Mouse (Mus musculus) left cerebral cortex, adult 18-20 months (tissue): Measurements from ENCODE around the gene Tyw5. TPM values are rescaled to one million over a fixed set of nuclear protein-coding genes. Genes with fewer than 3 reads are reported as not detected.

ENCODE experiments used
- DNase-seq, 2 experiments: peaks; one replicate each; pipeline ENCODE4 v3.0.0; 2021 to 2022; ENCODE audit warnings: low spot score in 2 of 2, mixed read lengths in 1 of 2
- total RNA-seq, 2 experiments: library from RNA; stranded (reverse); gene quantifications; 2 replicates each; pipeline ENCODE4 v1.2.3; 2021

The Tyw5 gene
- total RNA-seq, 2 experiments from 2014 or later, result 18.2 to 23.1 TPM

DNA sequence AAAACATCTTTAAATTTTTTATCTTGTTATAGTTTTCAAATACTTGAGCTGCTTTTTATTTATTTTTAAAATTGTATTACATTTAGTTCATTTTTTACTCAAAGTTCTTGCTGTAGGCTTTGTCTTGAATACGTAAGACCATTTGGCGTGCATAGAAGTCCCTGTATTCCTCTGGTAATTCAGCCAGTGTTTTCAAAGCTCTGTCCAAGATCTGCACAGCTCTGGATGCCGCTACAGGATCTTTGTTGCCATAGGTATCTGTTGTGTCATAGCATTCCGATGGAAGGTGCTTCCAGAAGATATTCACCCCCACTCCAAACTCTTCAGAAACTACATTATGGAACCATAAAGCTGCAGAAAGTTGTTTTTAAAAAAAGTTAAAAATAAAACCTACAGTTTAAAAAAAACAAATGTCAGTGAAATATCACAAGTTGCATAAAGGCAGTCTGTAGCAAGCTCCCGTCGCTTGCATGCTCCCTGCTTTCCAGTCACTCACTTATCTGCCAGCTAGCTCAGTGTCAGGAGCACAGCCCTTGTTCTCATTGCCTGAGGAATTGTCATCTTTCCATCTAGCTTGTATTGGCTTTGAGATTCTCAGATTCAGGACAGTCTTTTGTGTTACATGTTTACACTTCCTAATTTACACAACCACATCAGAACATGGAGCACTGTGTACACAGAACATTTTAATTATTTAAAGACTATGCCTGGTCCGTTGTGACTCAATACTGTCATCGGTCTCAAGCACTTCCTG lies 18.3 kb downstream of the Tyw5 start:
- DNase-seq, result no peak

DNA sequence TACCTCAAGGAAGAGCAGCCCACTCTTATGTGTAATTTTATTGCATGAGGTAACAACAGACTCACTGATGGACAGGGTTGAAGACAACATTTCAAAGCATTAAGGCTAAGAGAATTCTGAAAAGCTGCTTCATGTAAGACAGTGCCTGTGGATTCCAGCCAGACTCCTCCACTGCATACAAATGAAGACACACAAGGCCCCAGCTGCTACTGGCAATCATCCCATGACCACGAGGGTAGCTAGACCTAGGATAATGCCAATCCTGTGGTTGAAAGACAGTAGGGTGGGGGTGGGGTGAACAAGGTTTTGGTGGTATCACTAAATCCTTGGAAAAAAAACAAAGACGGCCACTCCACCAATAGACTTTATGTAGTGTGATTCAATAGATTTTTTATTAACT lies 19.0 kb downstream of the Tyw5 start:
- DNase-seq, result peak; percentile 52 to 60

DNA sequence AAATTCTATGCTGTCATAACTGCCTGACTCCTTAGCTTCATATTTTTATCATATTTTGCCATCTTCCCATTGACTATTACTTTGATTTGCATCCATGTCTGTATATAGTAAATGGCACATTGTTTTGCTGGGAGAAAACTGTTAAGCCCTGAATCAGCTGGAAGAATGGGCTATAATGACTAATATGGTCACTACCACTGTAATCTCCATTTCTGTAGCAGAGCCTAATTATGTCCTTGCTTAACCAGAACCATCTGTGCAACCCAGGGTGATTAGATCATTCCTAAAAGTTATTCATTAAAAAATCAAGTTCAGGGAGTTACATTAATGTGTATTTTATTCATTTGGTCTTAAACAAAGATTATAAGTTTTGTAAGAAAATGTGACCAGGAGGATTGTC lies 20.4 kb downstream of the Tyw5 start:
- no peak for DNase-seq

DNA sequence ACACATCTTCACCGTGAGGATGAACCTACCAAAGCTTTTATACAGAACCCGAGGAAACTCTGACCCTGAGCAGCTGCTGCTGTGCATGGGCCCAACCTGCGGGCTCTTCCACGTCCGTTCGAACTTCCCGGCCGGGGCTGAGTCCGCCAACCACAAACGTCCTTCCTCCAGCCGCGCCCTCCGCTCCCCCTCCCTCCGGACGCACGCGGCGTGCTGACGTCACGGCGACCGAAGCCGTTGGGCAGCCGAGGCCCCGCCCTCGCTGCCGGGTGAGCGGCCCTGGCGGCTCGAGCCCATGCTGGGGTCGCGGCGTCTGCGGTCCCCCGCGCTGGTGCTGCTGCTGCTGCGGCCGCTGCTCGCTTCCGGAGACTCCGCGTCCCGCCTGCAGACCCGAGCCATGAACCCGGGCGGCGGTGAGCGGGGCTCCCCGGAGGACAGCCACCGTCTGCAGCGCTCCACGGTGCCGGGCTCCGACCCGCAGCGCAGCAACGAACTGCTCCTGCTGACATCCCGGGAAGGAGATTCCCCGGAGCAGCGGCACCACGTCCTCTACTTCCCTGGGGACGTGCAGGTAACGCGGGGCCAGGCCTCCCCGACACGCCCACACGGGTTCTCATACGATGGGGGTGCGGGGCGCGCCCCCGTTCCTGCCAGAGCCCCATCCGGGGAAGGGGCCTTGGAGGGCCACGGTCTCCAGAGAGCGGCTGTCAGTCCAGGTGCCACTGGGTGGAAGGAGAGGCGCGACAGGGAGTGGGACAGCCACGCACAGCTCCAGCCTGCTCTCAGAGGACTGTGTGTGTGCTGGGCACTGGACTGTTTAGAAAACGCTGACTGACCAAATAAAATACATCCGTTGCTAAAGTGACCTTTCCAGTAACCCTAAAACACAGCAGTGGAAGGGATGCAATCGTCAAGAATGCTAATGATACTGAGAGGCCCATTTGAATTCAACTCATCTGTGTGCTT lies 29.2 kb downstream of the Tyw5 start, which contains the start of gene 1700066M21Rik:
Gene 1700066M21Rik (plus strand): TSS at position 245 of the 966 bp plus-strand sequence.
- DNase-seq, result peak; percentile 95 to 98

DNA sequence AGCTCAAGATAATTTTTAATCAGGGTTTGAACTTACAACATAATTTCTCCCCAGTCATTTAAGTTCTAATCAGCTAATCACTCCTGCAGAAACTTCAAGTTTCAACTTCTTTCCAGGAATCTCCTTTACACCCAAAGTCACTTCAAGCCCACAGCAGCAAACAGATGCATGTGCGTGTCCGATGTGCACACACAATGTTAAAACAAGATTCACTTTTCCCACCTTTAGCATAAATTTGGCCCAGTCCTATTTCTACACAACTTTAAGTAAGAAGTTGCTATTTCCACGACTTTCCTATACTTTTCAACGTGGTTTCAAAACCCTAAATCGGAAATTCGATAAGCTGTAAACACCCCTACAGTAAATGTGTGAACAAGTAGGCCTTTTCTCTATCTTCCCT lies 30.1 kb downstream of the Tyw5 start:
- DNase-seq, result no peak

DNA sequence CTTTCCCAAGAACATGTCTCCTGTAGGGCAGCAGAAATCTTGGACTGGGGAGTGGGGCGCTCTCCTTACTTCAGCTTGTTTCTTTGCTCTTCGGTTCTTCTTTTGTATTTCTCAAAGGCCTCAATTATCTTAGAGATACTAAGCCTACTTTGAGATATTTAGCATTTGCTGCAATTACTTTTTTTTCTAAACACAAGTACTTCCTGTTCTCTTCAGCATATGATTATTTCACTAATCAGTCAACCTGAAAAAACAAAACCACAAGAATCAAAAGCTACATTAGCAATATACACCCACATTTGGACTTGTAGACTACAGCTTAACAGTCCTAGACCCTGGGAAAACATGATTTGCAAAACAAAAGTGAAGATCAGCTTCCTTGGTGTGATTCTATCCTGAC lies 31.6 kb downstream of the Tyw5 start:
- DNase-seq, result no peak

DNA sequence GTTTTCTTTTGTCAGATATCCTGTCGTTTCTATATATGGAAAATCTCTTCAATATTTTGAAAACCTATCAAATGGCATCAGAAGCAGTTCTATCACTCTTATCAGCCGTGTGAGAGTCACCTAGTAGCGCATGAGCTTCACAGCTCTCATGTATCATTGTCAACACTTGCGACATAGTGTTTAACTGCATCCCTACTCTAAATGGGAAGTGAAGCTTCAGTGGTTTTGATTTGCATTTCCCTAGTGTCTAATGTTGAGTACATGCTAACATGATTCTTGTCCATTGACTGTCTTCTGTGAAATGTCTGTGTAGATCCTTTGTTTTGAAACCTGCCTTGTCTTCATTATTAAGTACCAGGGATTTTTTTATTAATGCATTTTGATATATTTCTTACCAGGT lies 36.5 kb downstream of the Tyw5 start:
- no peak for DNase-seq

DNA sequence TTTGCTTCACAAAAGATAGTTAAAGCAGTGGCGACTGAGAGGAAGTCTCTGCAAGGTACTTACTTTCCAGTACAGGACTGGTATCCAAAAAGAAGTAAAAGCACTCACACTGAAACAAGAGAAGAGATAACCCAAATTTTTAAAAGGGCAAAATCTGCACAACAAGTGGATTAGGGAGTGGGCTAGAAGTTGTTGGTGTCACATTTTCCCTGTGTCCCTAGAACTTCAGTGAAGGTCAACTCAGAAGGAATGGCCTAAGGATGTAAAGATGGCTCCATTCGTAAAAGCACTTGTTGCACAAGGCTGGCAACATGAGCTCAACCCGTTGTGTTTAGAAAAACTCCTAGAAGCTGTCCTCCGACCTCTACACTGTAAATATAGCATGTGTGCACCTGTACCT lies 37.8 kb downstream of the Tyw5 start:
- no peak for DNase-seq

DNA sequence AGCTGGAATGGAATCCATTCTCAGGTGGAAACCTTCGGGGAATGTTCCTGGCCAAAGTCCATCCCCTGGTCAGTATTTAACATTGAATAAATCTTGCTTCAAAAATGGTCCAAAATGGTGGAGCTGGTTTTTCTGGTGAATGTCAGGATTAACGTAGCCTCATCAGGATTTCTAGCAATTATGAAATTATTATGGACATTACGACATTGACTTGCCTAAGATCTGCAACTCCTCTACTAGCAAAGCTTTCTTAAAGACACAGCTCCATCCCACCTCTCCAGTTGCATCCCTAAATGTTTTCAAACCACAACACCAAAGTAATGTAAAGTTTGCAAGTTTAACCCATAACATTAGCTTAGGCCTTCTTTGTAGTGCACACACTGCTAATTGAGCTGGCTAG lies 39.5 kb downstream of the Tyw5 start:
- no peak for DNase-seq

DNA sequence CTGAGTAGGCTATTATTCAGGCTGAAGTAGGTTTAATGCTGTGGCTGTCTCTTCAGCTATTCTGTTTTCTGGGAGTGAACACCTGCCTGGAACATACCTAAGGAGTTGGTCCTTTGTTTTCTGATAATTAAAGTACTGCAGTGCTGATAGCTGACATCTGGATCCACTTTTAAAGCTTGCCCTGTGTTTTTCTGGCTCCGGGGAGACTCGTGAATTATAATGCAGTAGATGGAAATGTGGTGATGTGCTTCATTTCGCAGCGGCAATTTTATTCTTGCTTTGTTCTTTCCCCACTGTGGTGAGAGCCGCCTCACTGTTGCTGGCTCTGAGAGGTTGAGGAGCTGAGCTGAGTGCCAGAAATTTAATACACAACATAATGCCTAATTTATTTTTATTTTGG lies 48.4 kb downstream of the Tyw5 start:
- no peak for DNase-seq

DNA sequence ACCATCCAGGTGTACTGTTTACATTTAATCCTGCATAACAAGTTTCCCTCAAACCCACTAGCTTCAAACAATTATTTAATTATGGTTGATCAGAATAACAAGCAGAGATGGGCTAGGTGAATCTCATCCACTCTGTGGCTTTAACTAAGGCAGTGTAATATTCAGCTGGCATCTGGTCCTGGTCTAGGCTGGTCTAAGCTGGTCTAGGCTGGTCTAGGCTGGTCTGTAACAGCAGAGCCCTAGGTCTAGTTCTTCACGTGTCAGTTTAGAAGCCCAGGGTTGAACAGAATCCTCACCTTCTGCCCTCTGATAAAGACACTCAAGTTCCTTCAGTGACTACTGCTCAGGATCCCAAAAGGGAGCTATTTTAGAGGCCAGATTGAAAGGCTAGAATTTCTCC lies 55.0 kb downstream of the Tyw5 start:
- DNase-seq, result no peak

DNA sequence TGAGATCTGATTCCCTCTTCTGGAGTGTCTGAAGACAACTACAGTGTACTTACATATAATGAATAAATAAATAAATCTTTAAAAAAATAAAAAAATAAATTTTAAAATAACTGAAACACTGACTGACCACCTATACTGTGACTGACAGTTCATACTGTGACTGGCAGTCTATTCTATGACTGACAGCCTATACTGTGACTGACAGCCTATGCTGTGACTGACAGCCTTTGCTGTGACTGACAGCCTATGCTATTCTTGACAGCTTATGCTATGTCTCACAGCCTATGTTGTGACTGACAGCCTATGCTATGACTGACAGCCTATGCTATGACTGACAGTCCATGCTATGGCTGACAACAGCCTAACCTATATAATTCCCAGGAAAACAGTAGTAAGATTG lies 59.4 kb downstream of the Tyw5 start:
- no peak for DNase-seq

DNA sequence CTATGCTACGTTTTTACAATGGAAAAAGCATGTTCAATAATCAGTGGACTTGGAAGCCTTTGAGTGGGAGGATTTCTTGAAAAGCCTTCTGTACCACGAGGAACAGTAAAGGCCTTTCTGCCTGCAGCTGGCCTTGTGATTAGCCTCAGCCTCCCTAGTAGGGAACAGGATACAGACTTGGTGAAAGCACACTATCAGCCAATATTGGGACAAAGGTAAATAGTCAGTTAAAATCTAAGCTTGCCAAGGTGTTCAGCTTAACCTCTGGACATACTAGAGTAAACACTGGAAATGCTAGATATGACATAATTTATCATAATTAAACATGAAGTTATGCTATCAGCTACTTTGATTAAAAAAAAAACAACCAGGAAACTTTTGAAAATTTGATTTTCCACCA lies 65.7 kb downstream of the Tyw5 start:
- no peak for DNase-seq

DNA sequence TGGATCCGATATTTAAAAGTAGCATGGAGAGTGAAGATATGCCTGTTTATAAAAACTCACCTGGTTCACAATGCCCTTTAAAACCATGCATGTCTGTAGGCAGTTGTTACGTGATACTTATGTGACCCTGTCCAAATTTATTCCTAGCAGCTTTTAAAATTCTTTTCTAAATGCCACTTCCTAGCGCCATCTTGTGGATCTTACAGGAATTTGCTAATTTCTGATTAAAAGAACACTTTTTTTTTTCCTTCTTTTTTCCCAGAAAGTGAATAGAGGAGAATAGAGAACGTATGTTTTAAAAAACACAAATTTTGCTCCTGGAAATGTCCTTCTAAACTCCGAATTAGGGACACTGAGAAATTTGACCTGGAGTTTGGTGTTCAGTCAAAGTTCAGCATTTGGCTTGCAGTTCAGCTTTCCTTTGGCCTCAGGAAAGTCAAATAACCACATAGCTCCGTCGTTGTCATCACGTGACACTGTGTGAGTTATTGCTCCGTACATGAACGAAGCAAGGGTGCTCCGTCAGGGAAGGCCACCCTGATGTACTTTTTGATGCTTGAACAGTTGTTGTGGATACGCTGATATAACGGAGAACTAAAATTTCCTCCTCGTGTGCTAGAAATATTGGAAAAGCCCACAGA lies 67.6 kb downstream of the Tyw5 start:
- DNase-seq, result no peak

Other genes starting within 250 kb of the Tyw5 start
- gene 1700066M21Rik, start 29.5 kb downstream of the Tyw5 start, total RNA-seq, result 10 to 100 TPM; 21.0 to 21.9 TPM
- gene Maip1, start 773 bp downstream of the Tyw5 start, total RNA-seq, result 10 to 100 TPM; 11.6 to 11.9 TPM